Mouse (Mus musculus) forebrain, postnatal 0 days (tissue): Measurements from ENCODE around the gene Cyp1a2. TPM values are rescaled to one million over a fixed set of nuclear protein-coding genes. Genes with fewer than 3 reads are reported as not detected.

ENCODE experiments used
- ATAC-seq: fragments of 200-750 bp; cut with Nextera tagmentation; 2 replicates; pipeline ENCODE4 v1.8.0; 2017; ENCODE audit warnings: mild to moderate bottlenecking, moderate library complexity
- DNase-seq: peaks from one replicate; pipeline ENCODE4 v3.0.0-alpha.2; 2015
- H3K27ac ChIP-seq: fragments of 300-500 bp; sonication (generic); 2 replicates; pipeline ENCODE4 v1.5.1; 2014; ENCODE audit warnings: low read depth, mild to moderate bottlenecking, antibody characterized with exemption, low read length, moderate library complexity, mixed read lengths
- H3K27me3 ChIP-seq: fragments of 300-500 bp; sonication (generic); 2 replicates; pipeline ENCODE4 v1.6.1; 2014; ENCODE audit warnings: mild to moderate bottlenecking, low read length, mixed read lengths; ENCODE audit not compliant: insufficient read depth
- H3K36me3 ChIP-seq: fragments of 300-500 bp; sonication (generic); 2 replicates; pipeline ENCODE4 v1.6.1; 2014; ENCODE audit warnings: mild to moderate bottlenecking, moderate library complexity; ENCODE audit not compliant: insufficient read depth
- H3K4me1 ChIP-seq: fragments of 300-500 bp; sonication (generic); 2 replicates; pipeline ENCODE4 v1.6.1; 2014; ENCODE audit warnings: antibody characterized with exemption; ENCODE audit not compliant: insufficient read depth
- H3K4me2 ChIP-seq: fragments of 300-500 bp; sonication (generic); 2 replicates; pipeline ENCODE4 v1.6.1; 2014; ENCODE audit warnings: low read depth, mild to moderate bottlenecking, moderate library complexity
- H3K4me3 ChIP-seq: fragments of 300-500 bp; sonication (generic); 2 replicates; pipeline ENCODE4 v1.5.1; 2014; ENCODE audit warnings: low read depth, low read length, mixed read lengths
- H3K9ac ChIP-seq: fragments of 300-500 bp; sonication (generic); 2 replicates; pipeline ENCODE4 v1.6.1; 2014; ENCODE audit warnings: mild to moderate bottlenecking
- H3K9me3 ChIP-seq: fragments of 300-500 bp; sonication (generic); 2 replicates; pipeline ENCODE4 v1.6.1; 2016; ENCODE audit warnings: low read length
- CTCF ChIP-seq: sonication (generic); IDR thresholded peaks from 2 replicates; pipeline ENCODE4 v1.5.1; 2016; ENCODE audit warnings: antibody characterized with exemption, control low read depth, low read depth
- WGBS: fragments of 180-500 bp; shearing (Covaris S2); extraction: QIAGEN DNeasy Blood & Tissue Kit; methylation state at CpG from one replicate; pipeline ENCODE4 v1.1.7; 2014; 5-methylcytosine and 5-hydroxymethylcytosine counted together
- polyA plus RNA-seq: library from polyadenylated mRNA; unstranded; fragments of >200 nt; fragmentation: Nextera tagmentation; extraction: Ambion mirVana; gene quantifications from 2 replicates; pipeline ENCODE4 v1.2.1, GENCODE M21; 2015
- total RNA-seq: library from RNA; depleted of rRNA; stranded (reverse); fragments of >200 nt; gene quantifications from 2 replicates; pipeline ENCODE4 v1.2.3, GENCODE M21; 2014

The Cyp1a2 gene
- total and polyA plus RNA-seq, 2 experiments from 2014 or later, result not detected

DNA sequence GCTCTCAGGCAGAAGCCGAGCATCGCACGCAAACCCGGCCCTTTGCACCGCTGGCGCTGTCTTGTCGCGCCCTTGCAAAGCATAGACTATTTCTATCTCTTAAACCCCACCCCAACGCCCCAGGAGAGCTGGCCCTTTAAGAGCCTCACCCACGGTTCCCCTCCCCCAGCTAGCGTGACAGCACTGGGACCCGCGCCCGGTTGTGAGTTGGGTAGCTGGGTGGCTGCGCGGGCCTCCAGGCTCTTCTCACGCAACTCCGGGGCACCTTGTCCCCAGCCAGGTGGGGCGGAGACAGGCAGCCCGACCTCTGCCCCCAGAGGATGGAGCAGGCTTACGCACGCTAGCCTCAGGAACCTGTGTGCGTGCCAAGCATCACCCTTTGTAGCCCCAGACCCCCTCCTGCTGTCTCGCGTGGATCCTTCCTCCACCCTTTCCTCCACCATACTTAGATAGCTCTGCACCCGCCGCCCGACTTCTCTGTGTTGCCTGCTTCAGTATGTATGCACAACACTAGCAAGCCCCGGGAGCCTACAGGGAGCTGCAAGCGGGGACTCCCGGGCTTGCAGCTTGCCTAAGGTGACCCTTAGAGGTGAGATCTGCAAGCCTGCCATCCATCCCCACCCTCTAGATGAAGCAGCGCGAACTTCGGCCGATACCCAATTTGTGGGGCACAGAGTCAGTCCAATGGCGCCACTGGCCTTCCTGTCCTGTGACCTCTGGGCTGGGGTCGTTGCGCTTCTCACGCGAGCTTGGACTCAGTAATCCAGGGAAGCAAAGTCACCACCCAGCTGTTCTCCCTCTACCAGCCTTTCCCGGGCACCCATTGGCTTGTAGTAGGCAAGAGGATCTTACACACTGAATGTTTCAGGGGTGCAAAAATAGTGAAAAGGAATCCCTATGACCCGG is 13.1 kb upstream of the Cyp1a2 start:
- Histone ChIP-seq H3K4me2 (peak overlapping the region; percentile 77), H3K27ac (peak overlapping the region; percentile 71)
- TF ChIP-seq CTCF, result 0 out of 2 replicates have a peak, but pooled peaks have one; percentile 8

GRCm38 (mm10) chr9:57694108-57694507 is 10.6 kb upstream of the Cyp1a2 start:
- Histone ChIP-seq H3K27ac (no peak overlapping the region), H3K9me3 (no peaks in the 10 kb centered on the region), H3K4me3 (no peak overlapping the region), H3K36me3 (no peaks in the 10 kb centered on the region), H3K4me2 (no peak overlapping the region), H3K27me3 (no peaks in the 10 kb centered on the region), H3K4me1 (0 out of 2 replicates have a peak, but pooled peaks cover 5% of the 10 kb centered on the region), H3K9ac (no peak overlapping the region)
- ATAC-seq (no peak), DNase-seq (no peak)
- 85% methylated on average over 2 of the region's 2 CpGs for WGBS
- TF ChIP-seq CTCF, result no peak

More for the DNA sequence above, 13.1 kb upstream of the Cyp1a2 start:
- H3K9me3 ChIP-seq, result no peaks in the 10 kb centered on the region
- ATAC-seq, result peak; percentile 92
- peak overlapping the region; percentile 48 for H3K4me3 ChIP-seq
- H3K4me1 ChIP-seq, result 0 out of 2 replicates have a peak, but pooled peaks cover 5% of the 10 kb centered on the region
- peak overlapping the region; percentile 70 for H3K9ac ChIP-seq
- no peaks in the 10 kb centered on the region for H3K36me3 ChIP-seq
- peak; percentile 90 for DNase-seq
- WGBS, result under 1% methylated on average over 42 of the region's 42 CpGs
- H3K27me3 ChIP-seq, result no peaks in the 10 kb centered on the region

GRCm38 (mm10) chr9:57688606-57689005 is 5.1 kb upstream of the Cyp1a2 start:
- Histone ChIP-seq H3K4me2 (no peak overlapping the region), H3K27ac (no peak overlapping the region)
- ATAC-seq, result no peak

DNA sequence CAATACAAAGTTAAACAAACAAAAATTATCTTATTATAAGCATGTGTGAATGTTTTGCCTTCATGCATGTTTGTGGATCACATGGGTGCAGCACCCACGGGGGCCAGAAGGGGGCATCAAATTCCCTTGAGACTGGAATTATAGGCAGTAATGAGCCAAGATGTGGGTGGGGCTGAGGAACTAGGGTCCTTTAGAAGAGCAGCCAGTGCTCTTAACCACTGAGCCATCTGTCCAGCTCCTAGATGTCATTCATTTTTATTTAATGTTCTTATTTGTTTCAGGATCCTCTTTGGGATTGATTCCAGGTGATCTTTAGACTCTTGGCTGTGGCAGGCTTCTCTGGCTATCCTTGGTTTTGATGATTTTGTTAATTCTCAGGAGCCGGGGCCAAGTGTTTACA is 4.7 kb upstream of the Cyp1a2 start:
- H3K27ac ChIP-seq, result no peak overlapping the region
- ATAC-seq, result no peak
- 55% methylated on average over 2 of the region's 2 CpGs for WGBS
- DNase-seq, result no peak
- H3K27me3 ChIP-seq, result no peaks in the 10 kb centered on the region
- no peaks in the 10 kb centered on the region for H3K4me1 ChIP-seq
- peak; percentile 24; the same call in 1 of the 2 replicates for TF ChIP-seq CTCF
- no peaks in the 10 kb centered on the region for H3K9me3 ChIP-seq
- no peak overlapping the region for H3K4me2 ChIP-seq
- no peak overlapping the region for H3K4me3 ChIP-seq
- H3K9ac ChIP-seq, result no peak overlapping the region
- H3K36me3 ChIP-seq, result no peaks in the 10 kb centered on the region

More at GRCm38 (mm10) chr9:57688606-57689005, 5.1 kb upstream of the Cyp1a2 start:
- Histone ChIP-seq H3K4me3 (no peak overlapping the region), H3K9me3 (no peaks in the 10 kb centered on the region), H3K9ac (no peak overlapping the region), H3K27me3 (no peaks in the 10 kb centered on the region), H3K4me1 (no peaks in the 10 kb centered on the region), H3K36me3 (no peaks in the 10 kb centered on the region)
- 91% methylated on average over 2 of the region's 2 CpGs for WGBS
- DNase-seq, result no peak
- TF ChIP-seq CTCF, result no peak

- Histone ChIP-seq H3K36me3 (no peaks in the 10 kb centered on the region), H3K9me3 (no peaks in the 10 kb centered on the region), H3K27me3 (no peaks in the 10 kb centered on the region), H3K4me2 (no peak within 1 kb of the TSS), H3K4me1 (no peaks in the 10 kb centered on the region), H3K9ac (no peak within 1 kb of the TSS), H3K27ac (no peak within 1 kb of the TSS), H3K4me3 (no peak within 1 kb of the TSS)
- 89% methylated on average over 2 of the region's 2 CpGs for WGBS
- ATAC-seq, result no peak
- no peak for TF ChIP-seq CTCF
- DNase-seq, result no peak
Measured at GRCm38 (mm10) chr9:57687751-57688150, 4.2 kb upstream of the Cyp1a2 start, which contains the start of gene Cyp1a1. Gene Cyp1a1 (plus strand): TSS chr9:57687928.

DNA sequence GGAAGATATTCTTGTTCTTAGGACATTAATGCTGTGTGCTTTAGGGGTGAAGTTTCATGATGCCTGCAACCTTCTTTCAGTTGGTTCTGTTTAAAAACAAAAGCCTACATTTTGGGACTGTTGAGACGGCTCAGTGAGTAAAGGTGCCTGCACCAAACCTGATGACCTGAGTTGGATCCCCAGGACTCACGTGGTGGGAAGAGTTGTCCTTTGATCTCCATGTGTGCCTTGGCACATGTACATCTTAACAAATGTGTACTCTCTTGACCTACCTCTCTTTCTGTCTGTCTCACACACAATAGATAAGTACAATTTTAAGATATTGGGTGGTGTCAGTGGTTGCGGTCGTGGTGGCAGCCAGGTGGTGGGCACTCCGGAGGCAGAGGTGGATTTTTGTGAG is 2.5 kb upstream of the Cyp1a2 start:
- WGBS, result 93% methylated on average over 5 of the region's 5 CpGs
- Histone ChIP-seq H3K27me3 (no peaks in the 10 kb centered on the region), H3K36me3 (no peaks in the 10 kb centered on the region), H3K4me1 (no peaks in the 10 kb centered on the region), H3K9ac (no peak overlapping the region), H3K4me3 (no peak overlapping the region), H3K4me2 (no peak overlapping the region), H3K27ac (no peak overlapping the region), H3K9me3 (no peaks in the 10 kb centered on the region)
- no peak for TF ChIP-seq CTCF
- ATAC-seq (no peak), DNase-seq (no peak)

DNA sequence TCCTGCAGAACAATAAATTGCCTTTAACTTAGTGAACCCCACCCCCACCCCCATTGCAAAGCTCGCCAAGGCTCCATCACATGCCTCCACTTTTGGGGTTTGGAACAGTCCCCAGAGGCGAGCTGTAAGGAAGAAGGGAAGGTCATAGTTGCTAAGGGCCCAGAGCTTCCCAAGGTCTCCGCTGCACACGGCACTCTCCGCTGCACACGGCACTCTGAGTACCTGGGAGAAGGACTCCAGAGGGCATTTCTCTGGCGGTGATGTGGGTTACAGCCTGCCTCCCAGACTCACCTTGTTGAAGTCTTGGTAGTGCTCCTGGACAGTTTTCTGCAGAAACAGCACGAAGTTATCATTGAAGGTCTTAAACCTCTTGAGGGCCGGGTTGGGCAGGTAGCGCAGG is 2.1 kb downstream of the Cyp1a2 start:
- WGBS, result 81% methylated on average over 10 of the region's 10 CpGs
- no peaks in the 10 kb centered on the region for H3K27me3 ChIP-seq
- no peaks in the 10 kb centered on the region for H3K36me3 ChIP-seq
- DNase-seq (no peak), ATAC-seq (no peak)
- no peak overlapping the region for H3K9ac ChIP-seq
- no peaks in the 10 kb centered on the region for H3K9me3 ChIP-seq
- no peak overlapping the region for H3K4me2 ChIP-seq
- no peak for TF ChIP-seq CTCF
- no peak overlapping the region for H3K4me3 ChIP-seq
- no peaks in the 10 kb centered on the region for H3K4me1 ChIP-seq
- H3K27ac ChIP-seq, result no peak overlapping the region
